Mouse (Mus musculus) megakaryocyte, embryonic 14.5 days (primary cell): Measurements from ENCODE around the gene Fcrlb. TPM values are rescaled to one million over a fixed set of nuclear protein-coding genes. Genes with fewer than 3 reads are reported as not detected.
A peak's percentile ranks its signal among the peaks of the same experiment; 100 is the strongest.

Source experiments
- H3K27me3 ChIP-seq: replicated peaks from 2 replicates; pipeline ENCODE3; 2012; ENCODE audit warnings: inconsistent platforms
- H3K36me3 ChIP-seq: replicated peaks from 2 replicates; pipeline ENCODE3; 2012; ENCODE audit warnings: low read length, inconsistent platforms, mixed read lengths
- H3K4me1 ChIP-seq: 2 replicates; pipeline ENCODE4 v1.6.1; 2012; ENCODE audit warnings: inconsistent platforms
- H3K4me3 ChIP-seq: replicated peaks from 2 replicates; pipeline ENCODE3; 2012; ENCODE audit warnings: moderate library complexity, mild to moderate bottlenecking, inconsistent platforms
- H3K9me3 ChIP-seq: 2 replicates; pipeline ENCODE4 v1.6.1; 2012; ENCODE audit warnings: inconsistent platforms
- FLI1 ChIP-seq: IDR thresholded peaks from 2 replicates; pipeline ENCODE4 v1.6.1; 2012; ENCODE audit warnings: low read length, inconsistent platforms, mixed read lengths
- GATA1 ChIP-seq: IDR thresholded peaks from 3 replicates; pipeline ENCODE4 v1.6.1; 2012; ENCODE audit warnings: mixed read lengths, low read length, inconsistent platforms, borderline replicate concordance
- polyA plus RNA-seq: library from polyadenylated mRNA; stranded (reverse); fragments of >175 nt; gene quantifications from 2 replicates; pipeline ENCODE4 v1.2.3, GENCODE M21; 2012; ENCODE audit warnings: low replicate concordance; ENCODE audit not compliant: insufficient read depth

Fcrlb gene
- polyA plus RNA-seq, 1 experiment, result 1.4 TPM

- H3K27me3 ChIP-seq, result no peaks in the 10 kb centered on the region
- no peaks in the 10 kb centered on the region for H3K9me3 ChIP-seq
- H3K4me3 ChIP-seq, result peak overlapping the region; percentile 89
- peaks cover 31% of the 10 kb centered on the region for H3K36me3 ChIP-seq
- TF ChIP-seq FLI1 (no peak), GATA1 (no peak)
- H3K4me1 ChIP-seq, result peaks cover 74% of the 10 kb centered on the region
Measured at GRCm38 (mm10) chr1:170863033-170863432, 49.7 kb downstream of the Fcrlb start.

GRCm38 (mm10) chr1:170862435-170862717, 50.4 kb downstream of the Fcrlb start:
- Histone ChIP-seq H3K4me1 (peaks cover 81% of the 10 kb centered on the region), H3K27me3 (no peaks in the 10 kb centered on the region), H3K36me3 (peaks cover 31% of the 10 kb centered on the region), H3K4me3 (peak overlapping the region; percentile 89), H3K9me3 (no peaks in the 10 kb centered on the region)
- no peak for TF ChIP-seq FLI1
- TF ChIP-seq GATA1, result no peak

GRCm38 (mm10) chr1:170861671-170862434, 50.9 kb downstream of the Fcrlb start:
- peak overlapping the region; percentile 89 for H3K4me3 ChIP-seq
- H3K36me3 ChIP-seq, result peaks cover 31% of the 10 kb centered on the region
- TF ChIP-seq GATA1 (no peak), FLI1 (no peak)
- no peaks in the 10 kb centered on the region for H3K27me3 ChIP-seq
- no peaks in the 10 kb centered on the region for H3K9me3 ChIP-seq
- H3K4me1 ChIP-seq, result peaks cover 86% of the 10 kb centered on the region

- Histone ChIP-seq H3K4me1 (peaks cover 94% of the 10 kb centered on the region), H3K36me3 (peaks cover 43% of the 10 kb centered on the region), H3K9me3 (no peaks in the 10 kb centered on the region), H3K27me3 (no peaks in the 10 kb centered on the region), H3K4me3 (peak overlapping the region; percentile 67)
- TF ChIP-seq GATA1 (no peak), FLI1 (no peak)
Measured at GRCm38 (mm10) chr1:170858872-170859271, 53.9 kb downstream of the Fcrlb start.

- Histone ChIP-seq H3K4me3 (peak overlapping the region; percentile 84), H3K27me3 (no peaks in the 10 kb centered on the region), H3K36me3 (peaks cover 49% of the 10 kb centered on the region), H3K4me1 (peaks cover 92% of the 10 kb centered on the region), H3K9me3 (no peaks in the 10 kb centered on the region)
- TF ChIP-seq GATA1, result no peak
- no peak for TF ChIP-seq FLI1
Measured at GRCm38 (mm10) chr1:170857369-170857768, 55.4 kb downstream of the Fcrlb start.

Other genes with a start within 250 kb of the Fcrlb start
- 3.1 and 4.8 TPM in 2 replicates for gene Atf6, start 45.2 kb downstream of the Fcrlb start, polyA plus RNA-seq
- gene Gm26620, start 27.9 kb downstream of the Fcrlb start, polyA plus RNA-seq, result 3.3 and 14.1 TPM in 2 replicates
- gene Dusp12, start 27.4 kb downstream of the Fcrlb start, polyA plus RNA-seq, result 2.7 and 7.6 TPM in 2 replicates
- gene Fcrla, start 14.6 kb upstream of the Fcrlb start, polyA plus RNA-seq, result not detected in 2 replicates
- 17.6 TPM in 1 of 2 replicates, not detected in the other for gene Fcgr2b, start 63.6 kb upstream of the Fcrlb start, polyA plus RNA-seq
- 0.07 TPM in 1 of 2 replicates, not detected in the other for gene Fcgr4, start 106.0 kb upstream of the Fcrlb start, polyA plus RNA-seq
- gene Fcgr3, start 152.0 kb upstream of the Fcrlb start, polyA plus RNA-seq, result 9.2 TPM in 1 of 2 replicates, not detected in the other
- not detected in 2 replicates for gene Cfap126, start 201.0 kb upstream of the Fcrlb start, polyA plus RNA-seq
- gene Sdhc, start 237.7 kb upstream of the Fcrlb start, polyA plus RNA-seq, result 22.4 and 93.6 TPM in 2 replicates
- gene Mpz, start 237.8 kb upstream of the Fcrlb start, polyA plus RNA-seq, result 3.7 TPM in 1 of 2 replicates, not detected in the other